16 mouse cellular contexts compared by ENCODE assay signal in the genomic region with DNA sequence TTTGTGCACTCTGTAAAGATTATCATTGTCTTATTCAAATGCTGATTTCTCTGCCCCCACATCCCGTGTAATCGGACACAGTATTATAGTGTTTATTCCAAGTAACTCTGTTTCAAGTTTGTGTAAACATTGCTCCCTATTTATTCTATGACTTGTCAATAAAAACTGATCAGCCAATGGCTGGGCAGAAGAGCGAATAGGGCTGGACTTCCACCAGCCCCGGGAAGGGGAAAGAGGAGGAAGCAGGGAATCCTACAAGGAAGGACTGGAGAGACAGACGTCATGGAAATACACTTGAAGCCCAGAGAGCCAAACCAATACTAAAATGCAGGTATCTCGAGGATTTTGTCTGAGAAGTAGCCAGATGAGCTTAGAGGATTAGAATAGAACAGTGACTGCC. TPM values are rescaled to one million over a fixed set of nuclear protein-coding genes. Genes with fewer than 3 reads are reported as not detected.
DNase-seq lines count a peak whose midpoint lies in the region; ATAC-seq and TF ChIP-seq lines count a peak whose summit lies in the region.
"Had no signal": no experiment of that assay in that cellular context is flagged by ENCODE, and none has a peak within 500 bp of the region (broad histone marks: within the 10 kb centered on the region; RNA-seq: fewer than 3 reads in every experiment).

No protein-coding gene starts in this region.

- no peaks in the 10 kb centered on the region for H3K36me3 ChIP-seq in heart, adult 2 months (ENCODE audit: control insufficient read depth, insufficient read depth, low read length)
- H3K36me3 ChIP-seq in lung, embryonic 16.5 days (ENCODE audit: control insufficient read depth, insufficient read depth, low read length): no peaks in the 10 kb centered on the region
- H3K36me3 ChIP-seq: embryonic facial prominence, embryonic 13.5 days; limb, embryonic 15.5 days had no signal

- H3K9ac ChIP-seq in heart, adult 2 months (ENCODE audit: low read depth, low read length): no peak overlapping the region
- H3K9ac ChIP-seq in lung, embryonic 16.5 days (ENCODE audit: low read length): no peak overlapping the region
- H3K9ac ChIP-seq: embryonic facial prominence, embryonic 13.5 days; limb, embryonic 15.5 days had no signal

- intact Hi-C loops in heart, adult 2 months (cut with DNase I): no loop called here

- WGBS in heart, adult 2 months: 36% methylated on average over 6 of the region's 6 CpGs
- 28% methylated on average over 6 of the region's 6 CpGs for WGBS in lung, embryonic 16.5 days

- H3K27me3 ChIP-seq in heart, adult 2 months (ENCODE audit: control insufficient read depth, insufficient read depth, low read length): no peaks in the 10 kb centered on the region; the same call in 1 of the 2 replicates
- H3K27me3 ChIP-seq in lung, embryonic 16.5 days (ENCODE audit: control insufficient read depth, insufficient read depth, low read depth, low read length): no peaks in the 10 kb centered on the region
- H3K27me3 ChIP-seq: limb, embryonic 15.5 days had no signal

- H3K27ac ChIP-seq in heart, adult 2 months: no peak overlapping the region
- no peak overlapping the region for H3K27ac ChIP-seq in lung, embryonic 16.5 days (ENCODE audit: low read length)
- H3K27ac ChIP-seq: embryonic facial prominence, embryonic 13.5 days; kidney, postnatal 0 days; limb, embryonic 15.5 days had no signal

- no peak for TF ChIP-seq EP300 in heart, adult 2 months (IDR thresholded peaks at IDR 0.05; ENCODE audit: insufficient read depth, low read depth, low read length)

- H3K9me3 ChIP-seq in lung, embryonic 16.5 days (ENCODE audit: control insufficient read depth, low read length): no peaks in the 10 kb centered on the region
- H3K9me3 ChIP-seq: embryonic facial prominence, embryonic 13.5 days; limb, embryonic 15.5 days had no signal

- peak overlapping the region; percentile 13; the same call in 1 of the 2 replicates for H3K4me2 ChIP-seq in lung, embryonic 16.5 days (ENCODE audit: low read depth, low read length)
- H3K4me2 ChIP-seq: embryonic facial prominence, embryonic 13.5 days; limb, embryonic 15.5 days had no signal

- H3K79me2 ChIP-seq in heart, adult 2 months (replicated peaks; ENCODE audit: control insufficient read depth, insufficient read depth, low read length): no peaks in the 10 kb centered on the region

- no peaks in the 10 kb centered on the region for H3K4me1 ChIP-seq in heart, adult 2 months (ENCODE audit: control insufficient read depth, insufficient read depth, low read length)
- H3K4me1 ChIP-seq in lung, embryonic 16.5 days (replicated peaks; ENCODE audit: control insufficient read depth, insufficient read depth, low read length): no peaks in the 10 kb centered on the region; the same call in 1 of the 2 replicates

- TF ChIP-seq POLR2A in heart, adult 2 months (IDR thresholded peaks at IDR 0.05; ENCODE audit: insufficient read depth, low read depth, low read length): no peak

- no peak overlapping the region for H3K4me3 ChIP-seq in heart, adult 2 months
- H3K4me3 ChIP-seq in lung, embryonic 16.5 days (ENCODE audit: low read length): 0 out of 2 replicates have a peak overlapping the region, but pooled peaks have one; percentile 2
- H3K4me3 ChIP-seq: embryonic facial prominence, embryonic 13.5 days; limb, embryonic 15.5 days had no signal

- peak; percentile 41; the same call in 1 of the 2 replicates for ATAC-seq in lung, embryonic 16.5 days (ENCODE audit: low read depth)
- ATAC-seq: hindbrain, embryonic 16.5 days had no signal

- TF ChIP-seq CTCF in heart, adult 2 months (IDR thresholded peaks at IDR 0.05): no peak

- DNase-seq in heart, postnatal 4 days: peak; percentile 24
- no peak for DNase-seq in heart, adult 2 months
- DNase-seq in 3T3-L1 (ENCODE audit: low read depth, low spot score) (peak; percentile 37), ES-CJ7 (ENCODE audit: low read depth, low spot score) (peak; percentile 66)
- DNase-seq in right cerebral cortex, postnatal 4 days: no peak
- no peak for DNase-seq in left cerebral cortex, adult 18-20 months (ENCODE audit: low spot score in 2 of 2)
- no peak for DNase-seq in left cerebral cortex, adult 8-10 months (ENCODE audit: low spot score in 2 of 2)
- DNase-seq: gastrocnemius, postnatal 25 days; heart, postnatal 14 days; layer of hippocampus, adult 9-11 months had no signal

RNA-seq across cellular contexts. Expression of a gene that starts 18.1 kb away (rescaled TPM):
- under 1 TPM; 0.12 to 0.23 TPM for total RNA-seq in heart, postnatal 4 days (2021)
- under 1 TPM; 0.13 to 0.36 TPM for total RNA-seq in heart, adult 2 months (2021)
- polyA plus RNA-seq in heart, adult 2 months (2012; rRNA removed): 0.26 and 0.31 TPM in 2 replicates
- 0.70 and 0.83 TPM in 2 replicates for polyA plus RNA-seq in lung, embryonic 16.5 days (2015; fragmentation: Nextera tagmentation; extraction: Ambion mirVana)
- total RNA-seq in left cerebral cortex, adult 18-20 months (2021): 100 to 1,000 TPM; 246 to 287 TPM
- 100 to 1,000 TPM; 255 to 270 (median 262) TPM for total RNA-seq in left cerebral cortex, adult 8-10 months (2022)
- total RNA-seq: megakaryocyte, adult 5-6 weeks had no signal

RNA-seq across cellular contexts. Expression of a gene that starts 35.4 kb away (rescaled TPM):
- total RNA-seq in heart, postnatal 4 days (2021): 1 to 10 TPM; 1.4 TPM
- total RNA-seq in heart, adult 2 months (2021): 1 to 10 TPM; 1.4 to 2.6 TPM
- 0.44 and 0.61 TPM in 2 replicates for polyA plus RNA-seq in heart, adult 2 months (2012; rRNA removed)
- 1.1 and 2.1 TPM in 2 replicates for polyA plus RNA-seq in lung, embryonic 16.5 days (2015; fragmentation: Nextera tagmentation; extraction: Ambion mirVana)
- total RNA-seq in left cerebral cortex, adult 18-20 months (2021): 100 to 1,000 TPM; 103 to 109 TPM
- total RNA-seq in left cerebral cortex, adult 8-10 months (2022): 10 to 100 TPM; 65.6 to 80.8 (median 72.9) TPM

Comparison
In these comparisons a context has a peak if more than half of its experiments do, and no peak if none do; other contexts are left out.
1. DNase-seq: peak in heart, postnatal 4 days (single experiment), 3T3-L1 (single experiment) and ES-CJ7 (single experiment); none in heart, adult 2 months (0 of 2), right cerebral cortex, postnatal 4 days (single experiment), left cerebral cortex, adult 18-20 months (0 of 2) and left cerebral cortex, adult 8-10 months (0 of 2).
2. RNA of a gene that starts 18.1 kb away (total RNA-seq): 246 to 287 TPM in left cerebral cortex, adult 18-20 months and 255 to 270 TPM in left cerebral cortex, adult 8-10 months; 0.13 to 0.36 TPM in heart, adult 2 months and 0.12 to 0.23 TPM in heart, postnatal 4 days; every median in the first group is over 100 times any median in the second.
3. RNA of a gene that starts 35.4 kb away (total RNA-seq): 103 to 109 TPM in left cerebral cortex, adult 18-20 months and 65.6 to 80.8 TPM in left cerebral cortex, adult 8-10 months; 1.4 to 2.6 TPM in heart, adult 2 months and 1.4 TPM in heart, postnatal 4 days; every median in the first group is over 10 times any median in the second.